Mouse (Mus musculus): ENCODE measurements at regions not wholly inside any gene's neighbourhood (a gene's known extent, or its start where the extent isn't known, plus 50 kb on each side); places are given as distances from the start of the nearest gene placed in this dataset.

- H3K9ac ChIP-seq (replicated peaks), result no peak overlapping the region
- H3K9me3 ChIP-seq, result no peaks in the 10 kb centered on the region
- no peak overlapping the region for H3K4me2 ChIP-seq
- H3K27me3 ChIP-seq, result peaks cover 19% of the 10 kb centered on the region; the same call in 1 of the 2 replicates
- H3K27ac ChIP-seq, result no peak overlapping the region
- H3K4me3 ChIP-seq (replicated peaks), result no peak overlapping the region
- WGBS, result 31% methylated on average over 7 of the region's 7 CpGs
- no peaks in the 10 kb centered on the region for H3K36me3 ChIP-seq
- H3K4me1 ChIP-seq (replicated peaks), result peaks cover 14% of the 10 kb centered on the region; the same call in 1 of the 2 replicates
- ATAC-seq (ENCODE audit: insufficient number of reproducible peaks, insufficient read depth, low FRiP score, low TSS enrichment, low read depth), result no peak
Observed at GRCm38 (mm10) chr4:135034406-135034805, 86.0 kb upstream of the Runx3 start.

GRCm38 (mm10) chr4:135036764-135037163 is 83.7 kb upstream of the Runx3 start:
- peaks cover 14% of the 10 kb centered on the region; the same call in 1 of the 2 replicates for H3K4me1 ChIP-seq (replicated peaks)
- peaks cover 16% of the 10 kb centered on the region; the same call in 1 of the 2 replicates for H3K27me3 ChIP-seq
- H3K9me3 ChIP-seq, result no peaks in the 10 kb centered on the region
- H3K36me3 ChIP-seq, result no peaks in the 10 kb centered on the region
- ATAC-seq (ENCODE audit: insufficient number of reproducible peaks, insufficient read depth, low FRiP score, low TSS enrichment, low read depth), result no peak
- 86% methylated on average over 3 of the region's 3 CpGs for WGBS
- H3K9ac ChIP-seq (replicated peaks), result no peak overlapping the region
- no peak overlapping the region for H3K27ac ChIP-seq
- no peak overlapping the region for H3K4me3 ChIP-seq (replicated peaks)
- no peak overlapping the region for H3K4me2 ChIP-seq

- Histone ChIP-seq H3K27ac (no peak overlapping the region), H3K9me3 (no peaks in the 10 kb centered on the region), H3K4me2 (no peak overlapping the region), H3K36me3 (no peaks in the 10 kb centered on the region), H3K27me3 (peaks cover 22% of the 10 kb centered on the region), H3K4me3 (replicated peaks) (no peak overlapping the region), H3K4me1 (replicated peaks) (peaks cover 11% of the 10 kb centered on the region; the same call in 1 of the 2 replicates), H3K9ac (replicated peaks) (no peak overlapping the region)
- 85% methylated on average over 2 of the region's 2 CpGs for WGBS
- no peak for ATAC-seq (ENCODE audit: insufficient number of reproducible peaks, insufficient read depth, low FRiP score, low TSS enrichment, low read depth)
Observed at GRCm38 (mm10) chr4:135039234-135039633, 81.2 kb upstream of the Runx3 start.

- Histone ChIP-seq H3K9me3 (no peaks in the 10 kb centered on the region), H3K27me3 (peaks cover 26% of the 10 kb centered on the region), H3K4me3 (replicated peaks) (no peak overlapping the region), H3K27ac (no peak overlapping the region), H3K4me1 (replicated peaks) (peaks cover 11% of the 10 kb centered on the region; the same call in 1 of the 2 replicates), H3K36me3 (no peaks in the 10 kb centered on the region), H3K4me2 (no peak overlapping the region), H3K9ac (replicated peaks) (no peak overlapping the region)
- WGBS, result 44% methylated on average over 8 of the region's 8 CpGs
- ATAC-seq (ENCODE audit: insufficient number of reproducible peaks, insufficient read depth, low FRiP score, low TSS enrichment, low read depth), result no peak
Observed at GRCm38 (mm10) chr4:135041921-135042320, 78.5 kb upstream of the Runx3 start.

GRCm38 (mm10) chr4:135042501-135042900 is 78.0 kb upstream of the Runx3 start:
- no peak for ATAC-seq (ENCODE audit: insufficient number of reproducible peaks, insufficient read depth, low FRiP score, low TSS enrichment, low read depth)
- peaks cover 31% of the 10 kb centered on the region for H3K27me3 ChIP-seq
- 96% methylated on average over 1 of the region's 1 CpGs for WGBS

GRCm38 (mm10) chr4:135045054-135045453 is 75.4 kb upstream of the Runx3 start:
- H3K4me1 ChIP-seq (replicated peaks), result peaks cover 4% of the 10 kb centered on the region
- ATAC-seq (ENCODE audit: insufficient number of reproducible peaks, insufficient read depth, low FRiP score, low TSS enrichment, low read depth), result no peak
- peaks cover 35% of the 10 kb centered on the region for H3K27me3 ChIP-seq
- H3K4me3 ChIP-seq (replicated peaks), result no peak overlapping the region
- H3K9ac ChIP-seq (replicated peaks), result no peak overlapping the region
- H3K9me3 ChIP-seq, result no peaks in the 10 kb centered on the region
- H3K36me3 ChIP-seq, result no peaks in the 10 kb centered on the region
- H3K4me2 ChIP-seq, result no peak overlapping the region
- no peak overlapping the region for H3K27ac ChIP-seq
- WGBS, result 81% methylated on average over 16 of the region's 16 CpGs

More at GRCm38 (mm10) chr4:135042501-135042900, 78.0 kb upstream of the Runx3 start:
- no peak overlapping the region for H3K4me3 ChIP-seq (replicated peaks)
- no peaks in the 10 kb centered on the region for H3K36me3 ChIP-seq
- H3K9ac ChIP-seq (replicated peaks), result no peak overlapping the region
- no peaks in the 10 kb centered on the region for H3K9me3 ChIP-seq
- H3K4me2 ChIP-seq, result no peak overlapping the region
- no peak overlapping the region for H3K27ac ChIP-seq
- H3K4me1 ChIP-seq (replicated peaks), result peaks cover 11% of the 10 kb centered on the region; the same call in 1 of the 2 replicates

GRCm38 (mm10) chr4:135046619-135047018 is 73.8 kb upstream of the Runx3 start:
- ATAC-seq (ENCODE audit: insufficient number of reproducible peaks, insufficient read depth, low FRiP score, low TSS enrichment, low read depth), result no peak
- H3K27me3 ChIP-seq, result peaks cover 30% of the 10 kb centered on the region
- H3K9me3 ChIP-seq, result no peaks in the 10 kb centered on the region
- H3K4me2 ChIP-seq, result no peak overlapping the region
- no peak overlapping the region for H3K4me3 ChIP-seq (replicated peaks)
- no peak overlapping the region for H3K27ac ChIP-seq
- WGBS, result 78% methylated on average over 7 of the region's 7 CpGs
- no peaks in the 10 kb centered on the region for H3K36me3 ChIP-seq
- peaks cover 10% of the 10 kb centered on the region for H3K4me1 ChIP-seq (replicated peaks)
- no peak overlapping the region for H3K9ac ChIP-seq (replicated peaks)

GRCm38 (mm10) chr4:135047251-135047650 is 73.2 kb upstream of the Runx3 start:
- H3K4me1 ChIP-seq (replicated peaks), result peaks cover 10% of the 10 kb centered on the region
- no peak for ATAC-seq (ENCODE audit: insufficient number of reproducible peaks, insufficient read depth, low FRiP score, low TSS enrichment, low read depth)
- H3K4me2 ChIP-seq, result no peak overlapping the region
- H3K27ac ChIP-seq, result no peak overlapping the region
- H3K36me3 ChIP-seq, result no peaks in the 10 kb centered on the region
- WGBS, result 87% methylated on average over 6 of the region's 6 CpGs
- no peak overlapping the region for H3K9ac ChIP-seq (replicated peaks)
- H3K27me3 ChIP-seq, result peaks cover 26% of the 10 kb centered on the region
- H3K4me3 ChIP-seq (replicated peaks), result no peak overlapping the region
- H3K9me3 ChIP-seq, result no peaks in the 10 kb centered on the region

- ATAC-seq (ENCODE audit: insufficient number of reproducible peaks, insufficient read depth, low FRiP score, low TSS enrichment, low read depth), result no peak
- Histone ChIP-seq H3K4me2 (no peak overlapping the region), H3K27me3 (peaks cover 23% of the 10 kb centered on the region), H3K27ac (no peak overlapping the region), H3K9me3 (no peaks in the 10 kb centered on the region; the same call in 1 of the 2 replicates), H3K4me3 (replicated peaks) (no peak overlapping the region), H3K36me3 (no peaks in the 10 kb centered on the region), H3K9ac (replicated peaks) (no peak overlapping the region), H3K4me1 (replicated peaks) (peaks cover 10% of the 10 kb centered on the region)
- WGBS, result 84% methylated on average over 5 of the region's 5 CpGs
Observed at GRCm38 (mm10) chr4:135047771-135048170, 72.7 kb upstream of the Runx3 start.

- Histone ChIP-seq H3K9me3 (peaks cover 7% of the 10 kb centered on the region), H3K4me2 (0 out of 2 replicates have a peak overlapping the region, but pooled peaks have one; percentile 4), H3K4me3 (replicated peaks) (no peak overlapping the region), H3K4me1 (replicated peaks) (peaks cover 10% of the 10 kb centered on the region), H3K27ac (no peak overlapping the region), H3K36me3 (no peaks in the 10 kb centered on the region), H3K9ac (replicated peaks) (no peak overlapping the region), H3K27me3 (peaks cover 17% of the 10 kb centered on the region)
- no peak; the same call in 1 of the 2 replicates for ATAC-seq (ENCODE audit: insufficient number of reproducible peaks, insufficient read depth, low FRiP score, low TSS enrichment, low read depth)
- 8% methylated on average over 10 of the region's 10 CpGs for WGBS
Observed at GRCm38 (mm10) chr4:135049924-135050323, 70.5 kb upstream of the Runx3 start.

- 76% methylated on average over 11 of the region's 11 CpGs for WGBS
- no peak for ATAC-seq (ENCODE audit: insufficient number of reproducible peaks, insufficient read depth, low FRiP score, low TSS enrichment, low read depth)
- no peak overlapping the region for H3K27ac ChIP-seq
Observed at GRCm38 (mm10) chr4:135051466-135051865, 69.0 kb upstream of the Runx3 start.

GRCm38 (mm10) chr4:135053585-135053984 is 66.9 kb upstream of the Runx3 start:
- Histone ChIP-seq H3K4me1 (replicated peaks) (peaks cover 10% of the 10 kb centered on the region), H3K4me2 (no peak overlapping the region), H3K27ac (no peak overlapping the region), H3K27me3 (peaks cover 22% of the 10 kb centered on the region), H3K4me3 (replicated peaks) (no peak overlapping the region), H3K36me3 (no peaks in the 10 kb centered on the region), H3K9me3 (peaks cover 7% of the 10 kb centered on the region), H3K9ac (replicated peaks) (no peak overlapping the region)
- WGBS, result 94% methylated on average over 11 of the region's 11 CpGs
- no peak for ATAC-seq (ENCODE audit: insufficient number of reproducible peaks, insufficient read depth, low FRiP score, low TSS enrichment, low read depth)

More at GRCm38 (mm10) chr4:135051466-135051865, 69.0 kb upstream of the Runx3 start:
- no peak overlapping the region for H3K4me3 ChIP-seq (replicated peaks)
- no peak overlapping the region for H3K4me2 ChIP-seq
- H3K9me3 ChIP-seq, result peaks cover 7% of the 10 kb centered on the region
- no peaks in the 10 kb centered on the region for H3K36me3 ChIP-seq
- H3K27me3 ChIP-seq, result peaks cover 28% of the 10 kb centered on the region
- no peak overlapping the region for H3K9ac ChIP-seq (replicated peaks)
- H3K4me1 ChIP-seq (replicated peaks), result peaks cover 10% of the 10 kb centered on the region
